Mouse (Mus musculus): Measurements from ENCODE around the gene Kdm3a.
A peak's percentile ranks its signal among the peaks of the same experiment; 100 is the strongest.

Gene Kdm3a

GRCm38 (mm10) chr6:71632829-71633662, at the start of gene Kdm3a:
Gene Kdm3a, minus strand, starts transcription at chr6:71632990.
- DNase-seq (ENCODE audit: low spot score): peak; percentile 99

- DNase-seq (ENCODE audit: low spot score): no peak
These were observed 46.1 kb upstream of the Kdm3a start for GRCm38 (mm10) chr6:71678891-71679290.

- no peak for DNase-seq (ENCODE audit: low spot score)
These were observed 40.4 kb upstream of the Kdm3a start for GRCm38 (mm10) chr6:71673166-71673565.

- DNase-seq (ENCODE audit: low spot score): no peak
These were observed 31.7 kb upstream of the Kdm3a start for GRCm38 (mm10) chr6:71664511-71664910.

GRCm38 (mm10) chr6:71658290-71658689, 25.5 kb upstream of the Kdm3a start:
- no peak for DNase-seq (ENCODE audit: low spot score)

GRCm38 (mm10) chr6:71655835-71656234, 23.0 kb upstream of the Kdm3a start:
- DNase-seq (ENCODE audit: low spot score): no peak

GRCm38 (mm10) chr6:71651868-71652267, 19.1 kb upstream of the Kdm3a start:
- no peak for DNase-seq (ENCODE audit: low spot score)

- DNase-seq (ENCODE audit: low spot score): no peak
These were observed 333 bp downstream of the Kdm3a start for GRCm38 (mm10) chr6:71632486-71632828.

GRCm38 (mm10) chr6:71631706-71632461, 906 bp downstream of the Kdm3a start:
- peak; percentile 38 for DNase-seq (ENCODE audit: low spot score)

- no peak for DNase-seq (ENCODE audit: low spot score)
These were observed 1.6 kb downstream of the Kdm3a start for GRCm38 (mm10) chr6:71631196-71631595.

- DNase-seq (ENCODE audit: low spot score): no peak
These were observed 5.5 kb downstream of the Kdm3a start for GRCm38 (mm10) chr6:71627325-71627724.

- no peak for DNase-seq (ENCODE audit: low spot score)
These were observed 6.8 kb downstream of the Kdm3a start for GRCm38 (mm10) chr6:71625984-71626383.

GRCm38 (mm10) chr6:71624723-71625122, 8.1 kb downstream of the Kdm3a start:
- no peak for DNase-seq (ENCODE audit: low spot score)

GRCm38 (mm10) chr6:71621981-71622380, 10.8 kb downstream of the Kdm3a start:
- no peak for DNase-seq (ENCODE audit: low spot score)

- no peak for DNase-seq (ENCODE audit: low spot score)
These were observed 11.2 kb downstream of the Kdm3a start for GRCm38 (mm10) chr6:71621551-71621950.

GRCm38 (mm10) chr6:71616959-71617358, 15.8 kb downstream of the Kdm3a start:
- DNase-seq (ENCODE audit: low spot score): no peak

- no peak for DNase-seq (ENCODE audit: low spot score)
These were observed 19.6 kb downstream of the Kdm3a start for GRCm38 (mm10) chr6:71613225-71613624.

GRCm38 (mm10) chr6:71609968-71610367, 22.8 kb downstream of the Kdm3a start:
- no peak for DNase-seq (ENCODE audit: low spot score)

GRCm38 (mm10) chr6:71608994-71609393, 23.8 kb downstream of the Kdm3a start:
- no peak for DNase-seq (ENCODE audit: low spot score)

- no peak for DNase-seq (ENCODE audit: low spot score)
These were observed 25.0 kb downstream of the Kdm3a start for GRCm38 (mm10) chr6:71607756-71608155.

GRCm38 (mm10) chr6:71590154-71590553, 42.6 kb downstream of the Kdm3a start:
- DNase-seq (ENCODE audit: low spot score): no peak

GRCm38 (mm10) chr6:71589401-71589800, 43.4 kb downstream of the Kdm3a start:
- no peak for DNase-seq (ENCODE audit: low spot score)

GRCm38 (mm10) chr6:71583198-71583597, 49.6 kb downstream of the Kdm3a start:
- DNase-seq (ENCODE audit: low spot score): no peak
